Mouse (Mus musculus) 3T3-L1 (cell line): ENCODE data around the gene Nrcam.

Experiments used
- DNase-seq: peaks from one replicate; pipeline ENCODE4 v3.0.0-alpha.2; 2015; ENCODE audit warnings: low read depth, low spot score

Nrcam gene

GRCm38 (mm10) chr12:44509406-44510104 lies 180.9 kb downstream of the Nrcam start:
- DNase-seq = no peak

- DNase-seq = no peak
Observed at GRCm38 (mm10) chr12:44515066-44515465, 186.4 kb downstream of the Nrcam start.

GRCm38 (mm10) chr12:44519440-44520141 lies 190.9 kb downstream of the Nrcam start:
- no peak for DNase-seq

DNA sequence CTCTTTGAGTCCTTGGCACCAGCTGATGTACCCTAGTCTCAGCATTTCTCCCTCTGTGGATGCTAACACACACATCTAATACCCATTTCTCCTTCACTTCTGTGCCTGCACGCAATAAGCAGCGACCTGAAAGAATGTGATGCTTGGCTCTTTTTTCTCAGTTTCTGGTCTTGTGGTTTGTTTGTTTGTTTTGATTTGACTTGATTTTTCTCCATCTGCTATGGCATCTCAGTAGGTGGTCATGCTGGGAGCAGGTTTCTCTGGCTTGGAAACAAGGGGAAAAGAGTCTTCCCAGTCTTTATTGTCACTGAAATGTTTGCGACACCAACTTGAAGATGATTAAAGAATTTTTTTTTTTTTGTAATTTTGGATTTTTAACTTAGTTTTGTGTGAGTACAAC lies 192.8 kb downstream of the Nrcam start:
- DNase-seq = no peak

DNA sequence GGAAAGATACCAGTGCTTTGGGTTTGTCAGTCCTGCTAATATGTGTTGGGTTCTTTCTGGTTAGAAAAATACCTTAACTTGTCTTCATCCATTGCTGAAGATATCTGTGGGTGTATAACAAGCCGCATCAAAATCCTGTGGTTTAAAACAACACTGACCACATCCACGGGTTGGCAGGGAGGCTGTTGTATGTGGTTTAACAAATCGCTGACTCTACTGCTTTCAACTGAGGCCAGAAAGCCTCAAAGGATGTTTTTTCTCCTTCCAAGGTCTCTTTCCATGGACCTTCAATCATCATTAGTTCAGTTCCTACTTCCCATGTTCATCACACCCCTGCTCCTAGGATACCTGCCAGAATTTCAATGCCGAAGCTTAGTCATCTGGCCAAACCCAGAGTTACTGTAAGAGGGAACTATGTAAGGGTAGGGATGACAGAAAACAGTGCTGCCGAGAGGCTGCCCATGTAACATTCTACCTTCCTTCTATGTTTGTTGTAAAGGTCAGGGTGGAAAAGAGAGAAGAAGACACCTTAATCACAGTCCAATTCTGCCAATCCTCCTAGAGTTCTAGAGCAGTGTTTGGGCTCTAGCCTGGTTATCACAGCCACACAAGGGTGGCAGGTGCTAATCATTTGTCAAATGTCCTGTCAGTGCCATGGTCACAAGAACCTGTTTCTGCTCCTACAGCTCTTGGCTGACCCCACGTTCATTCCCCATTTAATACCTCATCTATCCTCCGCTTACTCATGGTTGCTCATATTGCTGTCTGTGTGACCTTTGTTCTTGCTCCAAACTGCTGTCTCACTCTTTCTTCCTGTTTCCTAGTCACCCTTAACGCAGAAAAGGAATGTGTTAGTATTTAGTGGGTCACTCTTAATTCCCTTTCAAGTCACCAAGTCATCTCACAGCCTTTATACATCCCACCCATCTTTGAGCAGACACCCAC lies 196.2 kb downstream of the Nrcam start:
- DNase-seq = peak; percentile 3

- DNase-seq = no peak
Observed at GRCm38 (mm10) chr12:44528391-44529016, 199.8 kb downstream of the Nrcam start.

DNA sequence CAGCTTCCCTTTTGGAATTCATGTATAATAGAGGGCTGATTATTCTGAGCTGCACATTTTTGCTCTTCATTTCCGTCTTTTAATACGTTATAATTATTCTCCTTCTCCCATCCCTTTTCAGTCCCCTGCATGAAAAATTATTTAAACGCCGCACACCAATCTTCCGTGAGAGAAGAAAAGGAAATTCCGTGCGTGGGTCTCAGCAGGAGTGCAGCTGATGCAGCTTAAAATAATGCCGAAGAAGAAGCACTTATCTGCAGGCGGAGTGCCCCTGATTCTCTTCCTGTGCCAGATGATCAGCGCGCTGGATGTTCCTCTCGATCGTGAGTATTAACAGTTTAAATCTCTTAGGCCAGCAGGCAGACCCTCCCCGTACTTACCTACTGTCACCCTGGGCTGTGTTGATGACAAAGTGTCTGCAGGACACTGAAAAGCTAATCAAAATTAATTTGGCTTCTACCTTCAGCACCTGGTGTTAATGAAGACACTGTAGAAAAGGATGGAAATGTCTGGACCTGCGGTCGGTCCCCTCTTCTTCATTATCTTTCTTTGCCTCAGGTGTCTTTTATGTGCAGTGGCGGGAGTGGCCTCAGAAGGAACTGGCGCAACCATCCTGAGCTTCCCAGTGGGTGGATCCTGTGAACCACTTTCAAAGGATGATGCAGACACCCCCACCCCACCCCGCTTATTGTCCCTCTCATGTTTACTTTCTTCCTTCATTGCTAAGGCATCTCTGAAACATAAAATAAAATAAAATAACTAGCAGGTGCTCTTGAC lies 203.8 kb downstream of the Nrcam start:
- no peak for DNase-seq

DNA sequence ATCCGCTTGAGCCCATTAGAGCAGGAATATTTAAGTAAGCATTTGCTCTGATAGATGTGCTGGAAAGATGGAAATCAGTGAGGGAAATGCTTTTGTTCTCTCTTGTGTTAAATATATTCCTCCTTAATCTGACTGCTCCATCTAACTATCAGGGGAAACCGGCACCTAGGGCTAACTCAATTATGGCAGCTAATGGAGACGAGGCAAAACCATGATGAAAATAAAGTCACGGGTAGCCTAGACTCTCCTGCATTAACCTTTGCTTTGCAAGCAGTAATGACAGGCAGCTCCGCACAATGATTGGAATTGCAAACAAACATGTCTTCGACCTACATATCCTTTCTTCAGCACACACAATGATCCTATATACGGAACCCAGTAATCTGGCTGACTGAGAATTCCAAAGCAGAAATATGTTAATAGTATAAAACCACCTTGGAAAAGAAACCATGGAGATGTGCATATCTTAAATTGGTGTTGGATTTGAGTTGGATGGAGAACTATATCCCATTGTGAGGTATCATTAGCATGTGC lies 205.5 kb downstream of the Nrcam start:
- no peak for DNase-seq

DNA sequence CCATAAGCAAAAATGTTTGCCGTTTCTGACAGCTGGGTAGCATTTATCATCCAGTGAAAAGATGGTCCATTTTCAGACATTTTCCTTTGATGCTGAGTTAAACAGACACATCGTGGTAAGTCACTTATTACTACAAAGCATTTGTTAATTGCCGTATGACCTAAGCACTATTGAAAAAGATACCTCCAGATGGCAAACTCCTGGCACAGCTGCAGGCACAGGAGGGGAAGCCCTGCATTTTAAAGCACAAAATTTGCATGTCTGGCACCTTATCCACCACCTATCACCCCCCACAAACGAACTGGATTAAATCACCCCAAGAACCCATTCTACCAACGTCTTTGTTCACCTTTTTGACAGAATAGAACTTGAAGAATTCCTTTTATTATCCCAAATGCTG lies 206.9 kb downstream of the Nrcam start:
- DNase-seq = no peak

- peak; percentile 60 for DNase-seq
Observed at GRCm38 (mm10) chr12:44547721-44548369, 219.2 kb downstream of the Nrcam start.

DNA sequence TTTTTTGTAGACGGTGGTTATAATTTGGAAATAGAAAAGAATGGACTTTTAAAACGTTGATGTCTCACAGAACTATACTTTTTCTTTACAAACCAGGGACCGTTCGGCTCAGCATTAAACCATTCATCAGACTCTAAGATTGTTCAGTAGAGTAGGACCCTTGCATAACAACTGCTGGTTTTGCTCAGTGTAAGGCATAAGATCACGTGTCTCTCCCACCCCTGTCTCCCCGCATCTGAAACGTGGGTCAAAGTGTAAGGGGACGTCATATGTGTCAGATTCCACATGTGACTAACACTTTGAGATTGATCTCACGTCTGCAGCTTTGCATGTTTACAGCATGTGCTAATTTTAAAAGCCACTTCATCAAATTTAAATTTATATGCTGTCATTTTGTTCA lies 219.8 kb downstream of the Nrcam start:
- no peak for DNase-seq

GRCm38 (mm10) chr12:44551614-44552013 lies 222.9 kb downstream of the Nrcam start:
- DNase-seq = no peak

- DNase-seq = no peak
Observed at GRCm38 (mm10) chr12:44554051-44554450, 225.4 kb downstream of the Nrcam start.

GRCm38 (mm10) chr12:44554808-44555207 lies 226.1 kb downstream of the Nrcam start:
- no peak for DNase-seq

GRCm38 (mm10) chr12:44560002-44560401 lies 231.3 kb downstream of the Nrcam start:
- no peak for DNase-seq

GRCm38 (mm10) chr12:44570070-44570469 lies 241.4 kb downstream of the Nrcam start:
- DNase-seq = no peak

GRCm38 (mm10) chr12:44572664-44573063 lies 244.0 kb downstream of the Nrcam start:
- DNase-seq = peak; percentile 62

GRCm38 (mm10) chr12:44574167-44574566 lies 245.5 kb downstream of the Nrcam start:
- no peak for DNase-seq

DNA sequence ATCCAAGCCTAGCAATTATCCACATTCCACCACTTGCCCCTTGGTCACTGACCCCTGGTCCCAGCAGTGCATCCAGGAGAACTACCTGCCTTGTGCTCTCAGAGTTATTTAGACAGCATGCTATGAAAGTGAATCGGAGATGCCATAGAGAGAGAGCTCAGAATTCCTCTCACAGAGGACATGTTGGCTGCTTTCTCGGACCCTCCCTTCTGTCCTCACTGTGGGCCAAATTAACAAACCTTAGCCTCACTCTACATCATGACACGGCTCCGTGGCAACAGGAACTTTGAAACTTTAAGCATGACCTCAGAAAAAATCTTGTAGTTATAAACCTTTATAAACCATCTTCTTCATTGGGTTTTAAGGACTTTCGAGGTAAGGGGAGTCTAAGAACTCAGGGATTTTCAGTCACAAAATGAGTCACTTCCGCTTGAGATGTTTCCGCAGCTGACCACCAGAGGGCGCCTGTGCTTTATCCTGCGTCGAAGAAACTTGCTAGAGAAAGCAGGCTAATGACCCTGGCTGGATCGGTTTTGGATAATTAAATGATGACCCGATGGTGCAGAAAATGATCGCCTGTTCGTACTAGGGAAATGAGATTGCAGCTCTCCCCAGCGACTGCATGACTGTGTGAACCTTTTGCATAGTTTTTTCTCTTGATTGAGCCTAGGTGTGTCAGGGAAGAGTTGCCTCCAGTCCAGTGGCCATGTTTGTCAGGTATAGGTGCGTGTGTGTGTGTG lies 272.9 kb downstream of the Nrcam start:
- peak; percentile 54 for DNase-seq
